Mouse (Mus musculus) brain, embryonic 14.5 days (tissue): ENCODE measurements around the gene Snap25.
A peak's percentile ranks its signal among the peaks of the same experiment; 100 is the strongest.

Experiments
- CTCF ChIP-seq: fragments of 200-500 bp; IDR thresholded peaks from 2 replicates; pipeline ENCODE4 v1.5.1; 2012; ENCODE audit warnings: inconsistent platforms, mild to moderate bottlenecking, moderate library complexity, borderline replicate concordance; ENCODE audit not compliant: insufficient read depth, insufficient read length; ENCODE audit errors: extremely low read depth
- POLR2A ChIP-seq: fragments of 200-500 bp; IDR thresholded peaks from 2 replicates; pipeline ENCODE4 v1.6.1; 2012; ENCODE audit warnings: mild to moderate bottlenecking, inconsistent platforms, borderline replicate concordance; ENCODE audit not compliant: poor library complexity, insufficient read depth, insufficient read length, severe bottlenecking; ENCODE audit errors: extremely low read depth

DNA sequence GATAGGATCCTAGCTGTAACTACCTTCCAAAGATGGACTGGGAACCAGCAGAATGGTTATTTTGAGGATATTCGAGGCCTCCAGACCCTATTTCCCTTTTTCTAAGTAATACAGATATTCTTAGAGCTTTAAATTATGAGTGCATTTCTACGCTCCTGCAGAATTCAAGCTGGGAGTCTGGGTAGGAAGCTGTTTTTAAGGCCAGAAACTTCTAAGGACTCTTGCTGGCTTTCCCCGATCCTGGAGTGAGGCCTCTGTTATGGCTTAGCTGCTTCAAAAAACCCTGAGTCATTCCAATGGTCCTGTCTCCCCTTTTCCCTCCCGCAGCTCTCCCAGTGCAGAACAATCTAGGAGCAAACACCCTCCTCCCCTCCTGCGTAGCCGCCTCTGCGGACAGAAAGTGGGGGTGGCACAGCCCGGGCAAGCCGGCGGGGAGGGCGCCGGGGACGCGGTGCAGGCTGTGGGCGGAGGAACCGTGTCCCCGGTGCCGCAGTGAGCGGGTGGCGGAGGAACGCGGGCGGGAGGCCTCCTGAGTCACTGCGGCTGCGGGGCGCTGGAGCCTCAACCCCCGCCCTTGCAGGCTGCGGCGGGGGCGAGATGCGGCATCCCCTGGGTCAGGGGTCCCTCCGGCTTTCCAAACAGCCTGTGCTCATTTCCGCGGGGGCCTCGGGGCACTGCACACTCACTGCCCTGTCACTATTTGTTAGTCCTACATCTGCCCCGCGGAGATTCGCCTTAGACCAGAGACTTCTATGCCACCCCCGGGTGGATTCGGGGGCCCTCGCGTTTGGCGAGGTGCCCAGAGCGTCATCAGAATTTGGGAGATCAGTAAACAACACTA lies 34.7 kb upstream of the Snap25 start:
- TF ChIP-seq POLR2A = peak; percentile 36; the same call in 1 of the 2 replicates
- no peak for TF ChIP-seq CTCF
